Mouse (Mus musculus) mesoderm, embryonic 11.5 days (tissue): ENCODE data around the gene Rwdd4a.

Source experiments
- DNase-seq: peaks from one replicate; pipeline ENCODE4 v3.0.0-alpha.2; 2012; ENCODE audit warnings: low read depth, low spot score

Gene Rwdd4a

DNA sequence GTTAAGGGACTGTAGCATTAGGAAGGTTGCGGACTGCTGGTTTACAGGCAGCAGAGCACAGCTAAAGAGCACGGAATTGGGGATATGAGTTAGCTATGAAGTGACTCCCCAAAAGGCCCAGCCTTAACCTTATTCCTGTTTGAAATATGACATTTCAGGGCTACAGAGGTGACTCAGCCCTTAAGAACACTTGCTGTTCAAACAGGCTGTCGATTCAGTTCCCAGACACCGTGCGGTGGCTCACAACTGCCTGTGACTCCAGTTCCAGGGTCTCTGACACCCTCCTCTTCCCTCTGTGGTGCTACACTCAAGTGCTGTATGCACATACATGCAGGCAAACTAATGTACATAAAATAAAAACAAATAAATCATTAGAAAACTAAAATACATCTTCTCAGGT is 55.2 kb downstream of the Rwdd4a start:
- no peak for DNase-seq

GRCm38 (mm10) chr8:47590400-47590799 is 56.9 kb downstream of the Rwdd4a start:
- no peak for DNase-seq

DNA sequence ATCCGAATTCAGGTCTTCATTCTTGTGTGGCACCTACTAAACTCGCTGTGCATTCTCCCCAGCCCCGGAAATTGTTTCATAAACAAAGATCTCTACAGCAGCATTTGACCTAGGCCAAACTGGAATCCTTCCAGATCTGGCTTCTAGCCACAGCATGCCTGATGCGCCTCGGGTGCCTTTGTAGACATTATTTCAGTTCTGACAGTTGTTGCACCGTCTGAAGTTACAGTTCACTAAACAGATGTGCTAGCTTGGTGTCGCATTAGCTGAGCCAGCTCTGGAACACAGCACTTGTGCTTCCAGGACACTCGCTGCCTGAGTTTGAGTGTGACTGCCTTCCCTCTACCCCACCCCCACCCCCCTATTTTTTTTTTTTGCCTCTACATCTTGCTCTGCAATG is 67.2 kb downstream of the Rwdd4a start:
- DNase-seq: no peak
